11 mouse cellular contexts compared by ENCODE assay signal in genomic region chr12:89383254-89383653, GRCm38 (mm10).
DNase-seq lines count a peak whose midpoint lies in the region; ATAC-seq lines count a peak whose summit lies in the region.
"Had no signal": no experiment of that assay in that cellular context is flagged by ENCODE, and none has a peak within 500 bp of the region (broad histone marks: within the 10 kb centered on the region; RNA-seq: fewer than 3 reads in every experiment).

No protein-coding gene starts in this region.

- H3K36me3 ChIP-seq in hindbrain, embryonic 11.5 days (ENCODE audit: control insufficient read depth, insufficient read depth, low read length): no peaks in the 10 kb centered on the region
- no peaks in the 10 kb centered on the region for H3K36me3 ChIP-seq in hindbrain, embryonic 13.5 days

- peak; percentile 35 for DNase-seq in hindbrain, embryonic 11.5 days (ENCODE audit: low spot score)
- peak; percentile 75 for DNase-seq in 416B (ENCODE audit: low read depth)
- peak; percentile 6 for DNase-seq in c-Kit-positive CD71-negative TER-119-negative erythroid progenitor cells, embryonic 14.5 days (ENCODE audit: low read depth)
- DNase-seq in hindlimb bud, embryonic 11.5 days (ENCODE audit: extremely low spot score, low read depth, low spot score): peak; percentile 5
- DNase-seq in urinary bladder, adult 18-20 months (ENCODE audit: low spot score in 2 of 2): no peak
- DNase-seq in testis, postnatal 10 days (ENCODE audit: low spot score): no peak
- DNase-seq in thymus, postnatal 36 days: no peak
- DNase-seq: cerebellum, postnatal 25 days; layer of hippocampus, adult 9-11 months; lung, adult 2 months had no signal

- H3K4me2 ChIP-seq in hindbrain, embryonic 11.5 days (replicated peaks; ENCODE audit: low read depth, low read length): no peak overlapping the region
- no peak overlapping the region for H3K4me2 ChIP-seq in hindbrain, embryonic 13.5 days

- WGBS in hindbrain, embryonic 11.5 days: 20% methylated on average over 3 of the region's 3 CpGs
- 17% methylated on average over 3 of the region's 3 CpGs for WGBS in hindbrain, embryonic 13.5 days

- no peak overlapping the region for H3K9ac ChIP-seq in hindbrain, embryonic 11.5 days (ENCODE audit: low read depth, low read length)
- no peak overlapping the region for H3K9ac ChIP-seq in hindbrain, embryonic 13.5 days

- ATAC-seq in hindbrain, embryonic 11.5 days (ENCODE audit: low FRiP score): peak; percentile 47; the same call in 1 of the 2 replicates
- no peak for ATAC-seq in hindbrain, embryonic 13.5 days (ENCODE audit: low FRiP score)

- H3K4me3 ChIP-seq in hindbrain, embryonic 11.5 days (ENCODE audit: low read depth, low read length): no peak overlapping the region
- no peak overlapping the region for H3K4me3 ChIP-seq in hindbrain, embryonic 13.5 days

- no peak overlapping the region for H3K27ac ChIP-seq in hindbrain, embryonic 11.5 days (ENCODE audit: low read depth, low read length)
- H3K27ac ChIP-seq in hindbrain, embryonic 13.5 days: no peak overlapping the region

- H3K9me3 ChIP-seq in hindbrain, embryonic 11.5 days (ENCODE audit: control insufficient read depth, low read length): no peaks in the 10 kb centered on the region
- H3K9me3 ChIP-seq in hindbrain, embryonic 13.5 days: no peaks in the 10 kb centered on the region

- no peaks in the 10 kb centered on the region for H3K27me3 ChIP-seq in hindbrain, embryonic 11.5 days (ENCODE audit: control insufficient read depth, insufficient read depth, low read length)
- no peaks in the 10 kb centered on the region for H3K27me3 ChIP-seq in hindbrain, embryonic 13.5 days

- no peaks in the 10 kb centered on the region for H3K4me1 ChIP-seq in hindbrain, embryonic 11.5 days (replicated peaks; ENCODE audit: control insufficient read depth, insufficient read depth, low read length)
- no peaks in the 10 kb centered on the region for H3K4me1 ChIP-seq in hindbrain, embryonic 13.5 days (replicated peaks)

Comparison
In these comparisons a context has a peak if more than half of its experiments do, and no peak if none do; other contexts are left out.
1. DNase-seq: peak in hindbrain, embryonic 11.5 days (single experiment), 416B (single experiment), c-Kit-positive CD71-negative TER-119-negative erythroid progenitor cells, embryonic 14.5 days (single experiment) and hindlimb bud, embryonic 11.5 days (single experiment); none in urinary bladder, adult 18-20 months (0 of 2), testis, postnatal 10 days (single experiment) and thymus, postnatal 36 days (0 of 2).